Mouse (Mus musculus) MEL (cell line): ENCODE measurements around the gene Proser1. TPM values are rescaled to one million over a fixed set of nuclear protein-coding genes. Genes with fewer than 3 reads are reported as not detected.

Experiments used
- DNase-seq: peaks from one replicate; pipeline ENCODE4 v3.0.0; 2011; ENCODE audit warnings: low read depth, low spot score
- H3K27ac ChIP-seq: 2 replicates; pipeline ENCODE4 v1.5.1; 2012; ENCODE audit warnings: low read depth, mild to moderate bottlenecking, control low read depth, low read length, moderate library complexity; ENCODE audit not compliant: control insufficient read depth
- H3K27me3 ChIP-seq, 2 experiments: fragments of 150-350 bp in 1 of 2; sonication (generic) in 1 of 2; 2 replicates each; pipeline ENCODE4 v1.6.1; 2012; ENCODE audit warnings: low read length in 2 of 2, mild to moderate bottlenecking in 2 of 2, improper control_type of control experiment in 1 of 2, moderate library complexity in 1 of 2; ENCODE audit not compliant: insufficient read depth in 2 of 2, control insufficient read depth in 1 of 2
- H3K36me3 ChIP-seq, 2 experiments: 2 replicates each; pipeline ENCODE4 v1.6.1; 2012 to 2014; ENCODE audit warnings: low read length in 2 of 2, improper control_type of control experiment in 1 of 2, inconsistent platforms in 1 of 2, mild to moderate bottlenecking in 1 of 2; ENCODE audit not compliant: insufficient read depth in 2 of 2, control insufficient read depth in 1 of 2
- H3K4me1 ChIP-seq, 2 experiments: fragments of 150-350 bp in 1 of 2; sonication (generic) in 1 of 2; 2 replicates each; pipeline ENCODE4 v1.6.1; 2012; ENCODE audit warnings: low read length in 2 of 2, improper control_type of control experiment in 1 of 2, mild to moderate bottlenecking in 1 of 2; ENCODE audit not compliant: insufficient read depth in 2 of 2, control insufficient read depth in 1 of 2
- H3K4me3 ChIP-seq, 2 experiments: fragments of 150-350 bp in 1 of 2; sonication (generic) in 1 of 2; 2 replicates each; pipeline ENCODE4 v1.5.1; 2012; ENCODE audit warnings: low read depth in 2 of 2, low read length in 2 of 2, mild to moderate bottlenecking in 2 of 2, moderate library complexity in 2 of 2, control low read depth in 1 of 2, improper control_type of control experiment in 1 of 2; ENCODE audit not compliant: control insufficient read depth in 1 of 2, insufficient read depth in 1 of 2
- H3K79me2 ChIP-seq: 2 replicates; pipeline ENCODE4 v1.6.1; 2012; ENCODE audit warnings: mild to moderate bottlenecking, low read length, moderate library complexity; ENCODE audit not compliant: control insufficient read depth, poor library complexity, insufficient read depth
- H3K9ac ChIP-seq: 2 replicates; pipeline ENCODE4 v1.6.1; 2012; ENCODE audit warnings: low read depth, mild to moderate bottlenecking, control low read depth, low read length, moderate library complexity; ENCODE audit not compliant: control insufficient read depth, poor library complexity, severe bottlenecking
- H3K9me3 ChIP-seq: fragments of 150-350 bp; sonication (generic); replicated peaks from 2 replicates; pipeline ENCODE4 v1.6.1; 2012; ENCODE audit warnings: mild to moderate bottlenecking, low read length, improper control_type of control experiment, moderate library complexity; ENCODE audit not compliant: insufficient read depth
- BHLHE40 ChIP-seq: IDR thresholded peaks from 2 replicates; pipeline ENCODE4 v1.6.1; 2012; ENCODE audit warnings: low read depth, mild to moderate bottlenecking, inconsistent platforms, low read length, improper control_type of control experiment, borderline replicate concordance
- CHD1 ChIP-seq: IDR thresholded peaks from 2 replicates; pipeline ENCODE4 v1.6.1; 2012; ENCODE audit warnings: low read depth, mild to moderate bottlenecking, inconsistent platforms, low read length, improper control_type of control experiment
- CHD2 ChIP-seq: IDR thresholded peaks from 2 replicates; pipeline ENCODE4 v1.6.1; 2011; ENCODE audit warnings: low read length, improper control_type of control experiment
- CTCF ChIP-seq, 3 experiments: IDR thresholded peaks in 2 of 3; conservative IDR thresholded peaks in 1 of 3; 2 replicates each; pipeline ENCODE4 v1.5.1; 2011 to 2012; ENCODE audit warnings: low read length in 3 of 3, low read depth in 2 of 3, mild to moderate bottlenecking in 2 of 3, improper control_type of control experiment in 1 of 3, inconsistent platforms in 1 of 3, mixed read lengths in 1 of 3, moderate library complexity in 1 of 3; ENCODE audit not compliant: control insufficient read depth in 1 of 3, insufficient read depth in 1 of 3, poor library complexity in 1 of 3, severe bottlenecking in 1 of 3
- E2F4 ChIP-seq: IDR thresholded peaks from 2 replicates; pipeline ENCODE4 v1.6.1; 2011; ENCODE audit warnings: low read depth, low read length, improper control_type of control experiment, borderline replicate concordance
- ETS1 ChIP-seq: IDR thresholded peaks from 2 replicates; pipeline ENCODE4 v1.6.1; 2012; ENCODE audit warnings: low read depth, mild to moderate bottlenecking, inconsistent platforms, low read length, improper control_type of control experiment, moderate library complexity
- JUND ChIP-seq: IDR thresholded peaks from 2 replicates; pipeline ENCODE4 v1.6.1; 2011; ENCODE audit warnings: low read depth, mild to moderate bottlenecking, improper control_type of control experiment, low read length
- KAT2A ChIP-seq: conservative IDR thresholded peaks from 2 replicates; pipeline ENCODE4 v1.6.1; 2012; ENCODE audit warnings: low read depth, low read length, improper control_type of control experiment, inconsistent platforms
- MAFK ChIP-seq: IDR thresholded peaks from 2 replicates; pipeline ENCODE4 v1.6.1; 2011; ENCODE audit warnings: low read depth, mild to moderate bottlenecking, low read length, improper control_type of control experiment, borderline replicate concordance
- MAZ ChIP-seq: IDR thresholded peaks from 2 replicates; pipeline ENCODE4 v1.6.1; 2012; ENCODE audit warnings: low read depth, mild to moderate bottlenecking, inconsistent platforms, low read length, improper control_type of control experiment
- MYC ChIP-seq: IDR thresholded peaks from 2 replicates; pipeline ENCODE4 v1.6.1; 2011; ENCODE audit warnings: low read depth, mild to moderate bottlenecking, low read length, improper control_type of control experiment, moderate library complexity
- NELFE ChIP-seq: IDR thresholded peaks from 2 replicates; pipeline ENCODE4 v1.6.1; 2011; ENCODE audit warnings: low read depth, low read length, improper control_type of control experiment
- NRF1 ChIP-seq: IDR thresholded peaks from 2 replicates; pipeline ENCODE4 v1.6.1; 2014; ENCODE audit warnings: low read depth, mild to moderate bottlenecking, inconsistent platforms, low read length, improper control_type of control experiment, moderate library complexity; ENCODE audit not compliant: poor library complexity, insufficient read depth, severe bottlenecking
- POLR2A ChIP-seq, 2 experiments: IDR thresholded peaks; 2 replicates each; pipeline ENCODE4 v1.6.1; 2011 to 2012; ENCODE audit warnings: low read length in 2 of 2, mild to moderate bottlenecking in 2 of 2, control low read depth in 1 of 2, improper control_type of control experiment in 1 of 2, low read depth in 1 of 2, moderate library complexity in 1 of 2; ENCODE audit not compliant: control insufficient read depth in 1 of 2, insufficient read depth in 1 of 2, poor library complexity in 1 of 2
- POLR2AphosphoS2 ChIP-seq: IDR thresholded peaks from 2 replicates; pipeline ENCODE4 v1.6.1; 2011; ENCODE audit warnings: low read length, improper control_type of control experiment
- TAL1 ChIP-seq: IDR thresholded peaks from 2 replicates; pipeline ENCODE4 v1.6.1; 2012; ENCODE audit warnings: mild to moderate bottlenecking, inconsistent platforms, low read length, moderate library complexity, mixed read lengths
- UBTF ChIP-seq: IDR thresholded peaks from 2 replicates; pipeline ENCODE4 v1.6.1; 2012; ENCODE audit warnings: low read depth, mild to moderate bottlenecking, inconsistent platforms, low read length, improper control_type of control experiment, moderate library complexity, borderline replicate concordance; ENCODE audit not compliant: insufficient read depth
- ZC3H11A ChIP-seq: IDR thresholded peaks from 2 replicates; pipeline ENCODE4 v1.6.1; 2012; ENCODE audit warnings: low read depth, mild to moderate bottlenecking, inconsistent platforms, low read length, improper control_type of control experiment
- ZMIZ1 ChIP-seq: IDR thresholded peaks from 2 replicates; pipeline ENCODE4 v1.6.1; 2012; ENCODE audit warnings: low read depth, mild to moderate bottlenecking, inconsistent platforms, low read length, improper control_type of control experiment, moderate library complexity
- ZNF384 ChIP-seq: IDR thresholded peaks from 2 replicates; pipeline ENCODE4 v1.6.1; 2012; ENCODE audit warnings: low read depth, mild to moderate bottlenecking, inconsistent platforms, low read length, improper control_type of control experiment
- polyA plus RNA-seq, 2 experiments: library from polyadenylated mRNA; stranded (reverse) in 1 of 2; unstranded in 1 of 2; fragments of >175 nt in 1 of 2; fragments of >200 nt in 1 of 2; gene quantifications; 2 replicates each; pipeline versions ENCODE4 v1.2.1 to v1.2.4; 2012; ENCODE audit warnings: low replicate concordance in 2 of 2, low read depth in 1 of 2; ENCODE audit not compliant: insufficient read length in 2 of 2, insufficient read depth in 1 of 2, missing spikeins in 1 of 2
- total RNA-seq: library from RNA; depleted of rRNA; stranded (reverse); fragments of 300-350 nt; gene quantifications from 2 replicates; pipeline ENCODE4 v1.2.3, GENCODE M21; 2012

Proser1 gene
- total and polyA plus RNA-seq, 3 experiments = 3.5 to 107 (median 24.6) TPM

- Histone ChIP-seq H3K9ac (no peak overlapping the region), H3K4me3 (no peak overlapping the region), H3K9me3 (no peaks in the 10 kb centered on the region), H3K4me1 (no peaks in the 10 kb centered on the region), H3K27me3 (no peaks in the 10 kb centered on the region)
- TF ChIP-seq CHD1 (no peak), JUND (no peak)
- TF ChIP-seq, all 39 proteins: peak for 0
- H3K36me3 ChIP-seq = no peaks in the 10 kb centered on the region
- no peak overlapping the region for H3K27ac ChIP-seq
- DNase-seq = no peak
- H3K79me2 ChIP-seq = no peaks in the 10 kb centered on the region
These were observed 45.8 kb upstream of the Proser1 start for GRCm38 (mm10) chr3:53417701-53418100.

- H3K27me3 ChIP-seq = no peaks in the 10 kb centered on the region
- H3K27ac ChIP-seq = no peak overlapping the region
- H3K79me2 ChIP-seq = no peaks in the 10 kb centered on the region
- no peak overlapping the region for H3K4me3 ChIP-seq
- no peaks in the 10 kb centered on the region for H3K9me3 ChIP-seq
- no peak overlapping the region for H3K9ac ChIP-seq
- DNase-seq = no peak
- TF ChIP-seq ZC3H11A = no peak
- no peak for TF ChIP-seq CTCF (IDR thresholded peaks at IDR 0.05 in 2 of 3, conservative IDR thresholded peaks at IDR 0.05 in 1 of 3; ENCODE audit: control insufficient read depth in 1 of 3, insufficient read depth in 1 of 3, low read depth in 2 of 3, low read length in 3 of 3, poor library complexity in 1 of 3, severe bottlenecking in 1 of 3)
- no peak for TF ChIP-seq POLR2A (IDR thresholded peaks at IDR 0.05; ENCODE audit: control insufficient read depth in 1 of 2, insufficient read depth in 1 of 2, low read depth in 1 of 2, low read length in 2 of 2, poor library complexity in 1 of 2)
- no peak for TF ChIP-seq TAL1
- no peak for TF ChIP-seq NELFE
- TF ChIP-seq CHD2 = no peak
- TF ChIP-seq KAT2A = no peak
- no peak for TF ChIP-seq ETS1
- TF ChIP-seq E2F4 = no peak
- no peak for TF ChIP-seq NRF1
- no peak for TF ChIP-seq UBTF
- no peak for TF ChIP-seq BHLHE40
- TF ChIP-seq ZNF384 = no peak
- TF ChIP-seq, all 39 proteins: peak for 0
- H3K36me3 ChIP-seq = no peaks in the 10 kb centered on the region
- H3K4me1 ChIP-seq = no peaks in the 10 kb centered on the region
These were observed 41.8 kb upstream of the Proser1 start for GRCm38 (mm10) chr3:53421656-53422055.

GRCm38 (mm10) chr3:53422691-53423090, 40.8 kb upstream of the Proser1 start:
- no peak overlapping the region for H3K4me3 ChIP-seq
- H3K79me2 ChIP-seq = no peaks in the 10 kb centered on the region
- H3K36me3 ChIP-seq = no peaks in the 10 kb centered on the region
- no peak for TF ChIP-seq CHD1
- no peak for TF ChIP-seq UBTF
- TF ChIP-seq ZMIZ1 = no peak
- TF ChIP-seq MYC = no peak
- no peak for TF ChIP-seq KAT2A
- TF ChIP-seq MAFK = no peak
- no peak for TF ChIP-seq CHD2
- TF ChIP-seq ETS1 = no peak
- TF ChIP-seq MAZ = no peak
- TF ChIP-seq POLR2AphosphoS2 = no peak
- no peak for TF ChIP-seq CTCF (IDR thresholded peaks at IDR 0.05 in 2 of 3, conservative IDR thresholded peaks at IDR 0.05 in 1 of 3; ENCODE audit: control insufficient read depth in 1 of 3, insufficient read depth in 1 of 3, low read depth in 2 of 3, low read length in 3 of 3, poor library complexity in 1 of 3, severe bottlenecking in 1 of 3)
- H3K27ac ChIP-seq = no peak overlapping the region
- H3K27me3 ChIP-seq = no peaks in the 10 kb centered on the region
- no peak overlapping the region for H3K9ac ChIP-seq
- no peaks in the 10 kb centered on the region for H3K4me1 ChIP-seq
- no peak for DNase-seq
- no peaks in the 10 kb centered on the region for H3K9me3 ChIP-seq
